Mouse (Mus musculus) kidney, adult 8-10 months (tissue): ENCODE results near the gene Arid1b.

ENCODE experiments used
- DNase-seq, 2 experiments: peaks; one replicate each; pipeline ENCODE4 v3.0.0; 2022

Gene Arid1b

DNA sequence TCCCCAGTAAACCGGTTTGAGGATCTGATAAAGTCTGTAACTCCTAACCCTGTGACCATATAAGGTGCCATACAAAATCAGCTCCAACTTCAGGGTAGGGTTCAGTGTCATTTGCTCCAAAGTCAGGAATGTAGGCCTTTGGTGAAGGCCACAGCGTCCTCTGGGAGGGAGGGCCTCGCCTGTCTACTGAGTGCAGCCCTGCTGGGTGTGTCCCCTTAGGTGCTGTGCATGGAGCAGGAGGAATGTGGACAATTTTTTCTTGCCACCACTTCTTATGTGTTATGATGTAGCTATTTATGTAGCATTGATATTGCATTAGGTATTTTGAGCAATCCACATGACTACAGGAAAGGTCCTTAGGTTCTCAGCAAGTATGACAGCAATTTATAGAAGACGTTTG, 124.0 kb downstream of the Arid1b start:
- DNase-seq = no peak

DNA sequence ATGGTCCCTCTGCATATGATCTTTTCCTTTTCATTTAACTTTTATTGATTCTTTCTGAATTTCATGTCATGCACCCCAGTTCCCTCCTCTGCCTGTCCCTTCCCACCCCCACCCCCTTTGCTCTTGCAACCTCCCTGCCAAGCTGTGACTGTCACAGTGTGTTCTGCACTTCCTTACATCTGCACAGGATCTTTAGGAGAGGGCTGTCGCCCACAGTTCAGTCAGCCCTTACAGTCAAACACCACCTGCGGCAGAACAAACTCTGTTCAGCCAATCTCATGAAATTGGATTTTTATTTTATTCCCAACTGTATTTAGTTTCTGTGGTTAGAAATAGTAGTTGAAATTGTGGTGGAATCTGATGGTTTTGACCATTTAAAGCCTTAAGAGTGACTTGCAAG, 130.5 kb downstream of the Arid1b start:
- no peak for DNase-seq

DNA sequence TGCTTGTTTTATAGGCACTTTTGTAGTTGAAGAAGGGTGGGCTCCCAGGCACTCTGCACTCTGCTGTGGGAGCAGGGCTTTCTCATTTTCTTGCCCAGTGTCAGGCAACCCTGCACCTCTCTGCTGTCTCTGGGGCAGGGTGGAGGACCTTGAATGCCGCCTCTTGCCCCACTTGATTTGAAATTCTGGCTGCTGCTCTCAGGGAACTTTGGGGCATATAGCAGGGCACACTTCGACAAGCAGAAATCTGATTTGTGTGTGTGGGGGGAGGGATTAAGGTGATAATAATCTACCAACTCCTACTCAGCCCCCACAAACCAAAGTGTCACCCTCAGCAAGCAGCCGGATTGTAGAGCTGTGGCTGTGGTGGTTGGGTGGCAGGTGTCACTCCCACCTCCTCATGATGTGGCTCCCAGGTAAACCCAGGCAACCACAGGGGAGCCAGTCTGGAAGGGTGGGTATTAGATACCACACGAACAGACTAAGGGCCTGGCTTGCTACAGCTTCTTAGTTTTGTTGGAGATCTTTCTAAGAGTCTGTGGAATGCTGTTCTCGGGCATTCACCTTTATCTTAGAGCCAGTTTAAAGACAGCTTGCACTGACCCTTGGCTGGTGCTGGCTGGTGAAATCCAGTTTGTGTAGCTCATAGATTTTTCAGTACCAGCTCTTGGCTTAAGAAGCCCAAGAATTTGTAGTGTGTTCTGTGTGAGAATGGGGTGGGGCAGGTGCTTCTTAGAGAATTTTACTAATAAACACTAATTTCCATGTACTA, 131.1 kb downstream of the Arid1b start:
- DNase-seq = peak; percentile 72 to 79

DNA sequence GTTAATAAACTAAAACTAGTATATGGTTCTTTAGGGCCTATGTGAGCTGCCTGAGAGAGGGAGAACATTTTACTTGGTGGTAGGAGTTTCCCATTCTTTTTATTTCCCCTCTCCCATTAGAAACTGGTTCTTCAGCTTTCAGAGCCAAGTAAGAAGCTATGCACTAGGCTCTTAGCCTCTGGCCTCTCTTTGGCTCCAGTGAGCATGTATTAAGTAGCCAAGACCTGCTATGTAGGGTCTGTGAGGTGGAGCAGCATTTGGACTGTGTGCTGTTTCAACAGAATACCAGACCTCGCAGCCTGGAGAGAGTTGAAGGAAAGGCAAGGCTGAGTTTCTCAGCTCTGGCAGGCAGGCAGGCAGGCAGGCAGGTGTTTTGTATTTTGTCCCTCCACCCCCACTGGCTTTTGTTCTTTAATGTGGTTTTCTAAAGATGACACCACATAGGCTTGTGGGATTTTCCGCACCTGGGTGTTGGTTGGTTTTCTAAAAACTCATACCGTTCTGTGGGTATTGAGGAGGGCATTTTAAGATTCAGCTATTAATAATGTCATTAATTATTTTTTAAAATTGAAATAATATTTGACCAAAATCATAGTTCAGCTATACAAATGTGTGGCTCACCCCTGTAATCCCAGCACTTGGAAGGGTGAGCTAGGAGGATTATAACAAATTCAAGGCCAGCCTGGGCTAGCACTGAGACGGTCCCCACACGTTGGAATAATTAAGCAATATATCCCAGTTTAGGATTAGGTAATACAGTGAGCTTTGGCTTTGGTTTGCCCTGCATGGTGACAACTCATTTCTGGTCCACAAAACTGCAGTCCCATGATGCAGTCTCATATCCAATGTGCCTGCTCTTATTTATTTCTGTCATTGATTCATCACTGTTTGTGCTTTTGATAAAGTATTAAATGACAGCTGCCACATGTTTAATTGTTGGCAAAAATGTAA, 132.0 kb downstream of the Arid1b start:
- DNase-seq = peak; percentile 25 to 83

DNA sequence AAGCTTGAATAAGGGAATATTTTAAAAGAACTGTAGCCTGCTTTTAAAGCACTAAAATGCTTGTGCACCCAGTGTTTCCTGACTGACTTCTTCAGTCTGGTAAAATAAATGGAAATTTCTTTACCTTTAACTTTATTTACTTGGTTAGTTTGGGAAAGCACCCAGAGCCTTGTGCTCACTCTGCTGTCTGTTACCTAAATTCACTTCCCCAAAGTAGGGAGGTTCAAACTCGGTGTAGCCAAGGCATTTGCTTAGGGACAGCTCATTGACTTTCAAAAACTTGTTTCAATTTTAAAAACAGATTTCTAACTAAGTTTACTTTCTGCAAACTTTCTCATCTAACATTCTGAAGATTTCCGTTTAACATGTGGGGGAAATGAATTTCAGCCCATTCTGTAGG, 135.5 kb downstream of the Arid1b start:
- no peak for DNase-seq

DNA sequence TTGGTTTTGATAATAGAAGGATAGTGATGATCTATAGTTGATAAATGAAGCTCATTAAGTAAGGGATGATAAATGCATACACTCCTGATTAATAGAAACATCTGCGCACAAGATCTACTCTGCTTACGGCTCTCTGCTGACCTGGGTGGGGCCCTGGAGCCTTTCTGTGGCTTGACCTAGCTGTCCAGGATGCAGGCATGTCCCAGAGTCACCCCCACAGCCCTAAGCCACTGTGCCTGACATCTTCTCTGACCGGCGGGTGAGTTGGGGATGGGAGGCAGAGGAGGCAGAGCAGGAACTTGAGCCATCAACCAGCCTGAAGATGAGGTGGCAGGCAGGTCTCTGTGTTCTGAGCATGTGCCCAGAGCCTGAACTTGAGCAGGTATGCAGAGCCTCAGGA, 136.0 kb downstream of the Arid1b start:
- DNase-seq = no peak

DNA sequence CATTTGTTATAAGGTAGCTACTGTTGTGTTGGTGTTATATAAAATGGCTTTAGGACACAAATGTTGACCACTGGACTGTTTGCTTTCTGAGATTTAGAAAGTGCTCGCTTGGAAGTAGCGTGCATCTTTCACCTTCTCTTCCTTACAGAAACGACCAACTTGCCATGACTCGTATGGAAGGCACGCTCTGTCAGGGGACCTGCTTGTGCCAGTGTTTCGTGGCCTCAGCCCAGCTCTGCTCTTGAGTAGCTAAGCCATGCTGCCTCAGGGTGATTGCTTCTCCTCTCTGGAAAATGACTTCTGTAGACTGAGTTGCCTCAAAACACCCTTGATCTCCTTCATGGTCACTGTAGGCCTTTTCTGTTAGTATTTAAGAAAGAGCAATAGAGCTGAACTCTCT, 137.6 kb downstream of the Arid1b start:
- DNase-seq = no peak

DNA sequence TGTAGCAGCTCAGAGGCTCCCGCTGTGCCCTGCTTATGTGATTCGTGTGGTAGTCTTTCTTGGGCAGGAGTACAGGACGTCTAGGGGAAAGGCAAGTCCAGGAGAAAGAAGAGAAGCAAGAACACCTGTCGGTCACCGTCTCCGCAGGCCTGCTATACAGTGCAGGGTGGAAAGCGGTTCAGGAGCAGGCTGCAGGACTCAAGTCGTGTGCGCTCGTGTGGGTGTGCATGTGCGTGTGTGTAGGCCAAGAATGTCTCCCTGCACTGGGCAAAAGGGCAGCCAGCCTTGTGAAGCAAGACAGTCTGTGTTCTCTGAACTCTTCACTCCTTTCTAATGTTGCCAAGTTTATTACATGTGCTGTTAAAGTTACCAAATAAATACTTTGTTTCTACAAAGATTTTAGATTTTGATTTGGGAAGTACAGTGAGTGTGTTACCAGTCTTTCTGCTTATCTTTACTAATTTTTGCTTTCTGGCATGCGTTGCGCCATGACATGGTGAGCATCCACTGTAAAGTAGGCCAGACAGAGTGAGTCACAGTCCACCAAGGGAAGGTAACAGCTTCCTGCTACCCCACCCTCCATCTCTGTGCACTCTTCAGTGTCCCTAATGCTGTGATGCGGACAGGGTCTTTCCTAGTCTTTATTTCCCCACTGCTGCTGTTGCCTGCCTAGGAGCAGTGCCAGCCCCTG, 138.3 kb downstream of the Arid1b start:
- DNase-seq = peak; percentile 63 to 69

DNA sequence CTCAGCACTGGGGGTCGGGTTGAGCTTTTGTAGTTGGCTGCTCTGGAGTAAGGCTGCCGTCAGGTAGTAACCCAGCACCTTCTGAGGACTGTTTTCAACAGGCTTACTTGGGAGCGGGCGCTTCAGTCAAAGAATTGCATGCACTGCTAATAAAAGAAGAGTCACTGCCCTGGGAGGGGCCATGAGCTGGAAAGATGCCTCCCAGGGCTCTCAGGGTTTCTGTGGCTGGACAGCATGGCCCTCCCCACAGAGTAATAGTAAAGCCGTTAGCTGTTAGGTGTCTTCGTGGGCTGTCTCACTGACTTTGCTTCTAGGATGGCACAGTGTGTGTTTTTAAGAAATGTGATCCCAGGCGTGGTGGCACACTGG, 138.8 kb downstream of the Arid1b start:
- DNase-seq = peak in 1 of 2 experiments; percentile 33

DNA sequence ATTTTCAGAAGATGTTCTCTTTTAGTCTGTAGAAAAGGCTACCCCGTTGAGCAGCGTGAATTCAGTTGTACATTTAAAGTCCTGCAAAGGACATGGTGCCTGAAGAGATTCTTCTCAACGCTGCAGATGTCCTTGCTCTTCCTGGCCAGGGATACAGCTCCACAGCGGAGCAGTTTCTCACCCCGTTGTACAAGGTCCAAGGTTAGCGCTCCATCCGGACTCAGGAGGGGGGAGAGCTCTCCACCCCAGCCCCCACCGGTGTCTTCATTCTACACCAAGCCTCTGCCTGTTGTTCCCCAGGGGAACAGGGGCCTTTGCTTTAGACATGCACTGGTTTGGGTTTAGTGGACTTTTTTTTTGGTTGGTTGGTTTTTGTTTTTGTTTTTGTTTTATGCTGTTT, 139.7 kb downstream of the Arid1b start:
- peak; percentile 38 to 42 for DNase-seq

DNA sequence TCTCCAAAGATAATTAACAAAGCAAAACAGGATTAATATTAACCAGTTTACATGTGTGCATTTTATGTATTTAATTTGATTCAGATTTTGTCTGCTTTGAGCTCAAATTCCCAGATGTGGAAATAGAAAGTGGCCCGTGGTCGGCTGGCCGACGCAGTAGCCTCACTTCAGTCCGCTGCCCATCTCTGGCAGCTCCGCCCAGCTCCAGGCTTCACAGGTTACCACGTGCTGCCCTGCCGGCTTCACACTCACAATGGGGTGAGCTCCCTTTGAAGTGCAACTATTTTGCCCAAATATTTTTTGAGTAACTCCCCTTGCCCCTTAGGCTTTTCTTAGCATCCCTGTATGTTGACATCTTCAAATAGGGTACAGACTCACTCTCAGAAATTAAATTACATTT, 140.1 kb downstream of the Arid1b start:
- DNase-seq = peak; percentile 30 to 39

DNA sequence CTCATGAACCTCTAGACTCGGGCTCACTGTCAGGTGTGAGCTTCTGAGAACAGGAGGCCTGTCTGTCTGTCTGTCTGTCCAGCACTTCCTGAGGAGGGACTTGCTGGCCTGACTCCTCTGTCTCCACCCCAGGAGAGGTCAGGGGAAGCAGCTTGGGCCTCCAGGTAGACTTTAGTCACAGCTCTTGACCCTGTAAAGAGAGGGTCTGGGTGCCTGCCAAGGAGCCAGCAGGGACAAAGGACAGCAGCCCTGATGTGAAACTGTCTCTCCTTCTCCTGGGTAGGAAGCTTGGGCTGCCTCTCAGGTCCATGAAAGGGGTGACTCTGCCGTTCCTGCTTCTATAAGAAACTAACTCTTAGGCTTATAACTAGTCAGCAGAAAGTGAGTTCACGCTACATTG, 143.8 kb downstream of the Arid1b start:
- peak; percentile 79 to 81 for DNase-seq

DNA sequence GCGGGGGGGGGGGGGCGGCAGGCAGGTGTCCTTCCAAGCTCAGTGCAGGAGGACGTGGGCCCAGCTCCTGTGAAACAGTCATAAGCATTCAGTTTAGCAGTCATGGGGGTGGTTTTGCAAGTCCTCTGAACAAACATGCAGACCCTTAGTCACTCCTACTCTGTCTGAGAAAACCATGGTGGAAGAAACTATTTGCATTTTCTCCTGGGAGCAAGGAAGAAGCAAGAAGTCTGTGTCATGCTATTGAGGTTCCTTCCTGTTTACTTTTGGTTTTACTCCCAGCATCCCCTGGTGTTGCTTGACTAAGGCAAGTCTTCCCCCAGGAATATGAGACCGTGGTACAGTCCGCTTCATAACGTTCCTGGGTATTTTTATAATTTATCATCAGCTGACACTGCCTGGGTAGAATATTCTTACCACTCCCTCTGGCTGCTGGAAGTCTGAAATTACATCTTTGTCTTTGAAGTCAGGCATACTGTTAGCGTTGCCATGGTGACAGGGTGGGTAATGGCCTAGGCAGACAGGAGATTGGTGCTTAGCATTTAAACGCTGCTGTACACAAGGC, 144.6 kb downstream of the Arid1b start:
- DNase-seq = peak; percentile 49 to 70

DNA sequence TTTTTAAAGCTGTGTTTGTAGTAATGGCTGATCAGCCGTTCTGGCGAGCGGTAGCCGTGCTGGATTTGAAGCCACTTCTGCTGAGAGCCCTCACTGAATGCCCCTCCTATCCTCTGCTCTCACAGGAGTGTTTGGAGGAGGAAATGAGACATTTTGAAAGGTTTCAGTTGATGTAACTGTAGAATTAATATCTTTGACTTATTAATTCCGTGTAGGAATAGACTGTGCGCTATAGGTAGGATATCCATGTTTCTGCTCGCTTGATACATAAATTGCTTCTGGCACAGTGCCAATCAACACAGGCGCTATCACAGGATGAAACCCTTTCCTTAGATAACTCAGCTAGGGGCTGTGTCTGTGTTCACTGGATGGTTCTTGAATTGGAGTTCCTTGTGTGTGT, 145.4 kb downstream of the Arid1b start:
- DNase-seq = no peak

DNA sequence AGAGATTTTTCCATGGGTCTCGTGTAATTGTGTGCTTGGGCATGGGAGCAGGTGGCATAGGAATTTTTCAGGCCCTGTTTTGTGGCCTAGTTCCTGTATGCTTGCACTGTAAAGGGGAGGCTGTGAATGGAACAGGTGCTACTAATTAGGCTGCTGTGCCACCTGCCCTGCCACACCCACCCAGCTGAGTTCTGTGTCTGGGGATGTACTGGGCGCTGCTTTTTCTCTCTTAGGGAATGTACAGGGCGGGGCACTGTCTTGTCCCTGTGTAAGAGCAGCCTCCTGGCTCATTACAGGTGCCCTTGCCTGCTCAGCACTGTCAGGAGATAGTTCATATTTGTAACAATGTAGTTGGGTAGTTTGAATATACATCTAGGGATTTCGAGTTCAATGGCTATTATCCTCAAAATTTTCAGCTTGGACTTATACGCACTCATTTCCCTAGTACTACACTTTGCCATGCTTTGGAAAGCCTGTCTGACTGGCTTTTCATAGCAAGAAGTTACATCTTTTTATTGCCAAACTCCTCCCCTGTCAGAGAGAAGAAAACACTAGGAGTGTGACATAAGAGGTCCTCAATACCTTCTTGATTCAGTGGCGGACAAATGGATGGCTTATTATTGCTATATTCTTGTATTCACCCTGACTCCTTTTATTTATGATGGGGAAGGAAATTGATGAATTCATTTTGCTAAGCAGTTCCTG, 149.8 kb downstream of the Arid1b start:
- DNase-seq = no peak

DNA sequence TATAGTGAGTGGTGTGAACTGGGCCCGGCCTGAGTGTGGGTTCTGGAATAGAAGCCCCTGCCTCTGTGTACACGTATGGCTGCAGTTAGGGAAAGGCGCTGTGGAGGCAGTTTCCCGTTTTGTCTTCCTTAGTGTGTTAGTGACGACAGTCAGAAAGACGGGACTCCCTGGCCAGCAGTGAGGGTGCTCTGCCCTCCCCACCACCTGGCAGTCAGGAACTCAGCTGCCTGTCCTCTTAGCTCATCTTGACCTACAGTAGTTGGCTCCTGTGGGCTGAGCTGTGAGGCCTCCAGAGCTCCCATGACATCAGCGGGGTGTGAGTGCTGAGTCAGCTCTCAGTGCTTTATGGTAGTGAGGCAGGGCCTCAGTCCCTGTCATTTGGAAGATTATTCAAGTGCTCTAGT, 156.5 kb downstream of the Arid1b start:
- DNase-seq = no peak

DNA sequence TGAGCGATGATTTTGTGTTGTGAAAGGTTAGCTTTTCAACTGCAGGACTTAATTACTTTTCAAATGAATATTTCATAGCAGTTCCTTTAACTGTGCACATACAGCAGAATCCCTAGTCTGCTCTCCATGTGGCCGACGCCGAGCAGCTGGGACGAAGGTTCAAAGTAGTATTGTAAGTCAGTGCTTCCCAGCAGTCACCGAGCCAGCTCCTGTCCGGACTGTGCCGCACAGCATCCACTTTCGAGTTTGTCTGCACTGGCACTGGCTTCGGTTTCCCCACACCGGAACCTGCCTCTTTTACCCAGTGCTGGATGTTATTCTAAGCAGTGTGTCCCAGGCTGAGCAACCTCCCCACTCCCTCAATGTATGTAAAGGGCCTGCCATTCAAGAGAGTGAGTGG, 157.7 kb downstream of the Arid1b start:
- peak in 1 of 2 experiments; percentile 46 for DNase-seq

DNA sequence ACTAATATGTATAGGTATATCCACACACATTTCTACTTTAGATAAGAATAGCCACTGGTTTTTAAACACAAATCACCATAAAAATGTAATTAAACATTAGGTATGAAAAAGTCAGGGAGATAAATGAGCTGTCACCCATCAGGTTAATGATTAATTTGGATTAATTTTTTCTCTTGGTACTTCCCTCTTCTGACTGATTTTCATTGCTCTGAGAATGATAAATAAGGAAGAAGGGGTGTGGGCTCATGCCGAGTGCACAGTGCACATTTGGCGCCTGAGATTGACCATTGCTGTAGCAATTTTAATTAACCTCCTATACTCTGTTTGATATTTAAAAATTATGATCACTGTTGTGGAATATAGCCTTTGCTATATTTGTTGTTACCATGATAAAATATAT, 159.3 kb downstream of the Arid1b start:
- no peak for DNase-seq

DNA sequence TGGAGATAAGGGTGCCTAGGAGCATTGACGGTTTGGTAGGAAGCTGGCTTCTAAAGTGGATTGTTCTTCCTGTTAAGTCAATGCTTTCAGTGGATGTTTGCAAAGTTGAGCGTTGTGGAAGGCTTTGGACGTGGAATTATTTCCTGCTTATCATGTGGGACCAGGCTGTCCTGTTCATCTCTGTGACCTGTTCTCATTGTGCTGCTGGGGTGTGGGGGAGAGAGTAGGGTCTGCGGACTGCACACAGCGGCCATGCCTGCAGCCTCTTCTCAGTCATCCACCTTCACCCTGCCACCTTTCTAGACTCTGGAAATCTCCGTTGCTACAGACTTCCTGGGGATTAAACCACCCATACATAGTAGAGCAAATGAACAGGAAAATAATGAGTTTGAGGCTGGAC, 160.2 kb downstream of the Arid1b start:
- no peak for DNase-seq

DNA sequence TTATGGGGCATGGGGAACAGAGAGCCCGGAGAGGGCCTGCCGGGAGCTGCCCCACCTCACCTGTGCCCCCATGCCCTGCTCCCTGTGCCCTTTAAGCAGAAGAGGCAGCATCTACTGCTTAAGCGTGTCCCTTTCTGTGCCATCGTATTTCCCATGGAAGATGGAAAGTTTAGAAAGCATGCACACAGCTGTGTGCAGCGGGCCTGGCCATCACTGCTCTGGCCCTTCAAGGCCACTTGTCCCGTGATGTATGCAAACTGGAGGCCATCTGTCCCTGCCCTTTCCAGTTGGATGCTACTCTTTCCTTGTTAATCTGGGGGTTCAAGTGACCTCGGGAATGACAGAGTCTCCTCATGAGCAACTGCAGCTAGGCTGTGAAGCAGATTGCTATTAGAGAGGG, 163.5 kb downstream of the Arid1b start:
- DNase-seq = no peak

DNA sequence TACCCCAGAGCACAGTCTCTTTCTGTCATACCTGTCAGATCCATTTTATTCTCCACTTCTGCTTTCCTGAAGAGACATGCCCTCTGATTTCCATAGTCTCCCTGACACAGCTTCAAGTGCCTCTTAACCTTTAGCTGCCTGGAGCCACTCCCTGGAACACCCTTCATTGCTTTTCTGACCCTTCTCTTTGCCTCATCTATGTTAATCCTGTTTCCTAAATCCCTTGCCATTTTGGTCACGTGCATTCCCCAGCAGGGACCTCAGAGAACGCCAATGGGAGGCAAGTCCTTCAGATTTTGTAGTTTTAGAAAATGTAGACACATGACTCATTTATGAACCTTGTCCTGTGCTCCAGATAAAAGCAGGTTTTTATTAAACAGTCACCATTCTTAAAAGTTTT, 168.4 kb downstream of the Arid1b start:
- no peak for DNase-seq

DNA sequence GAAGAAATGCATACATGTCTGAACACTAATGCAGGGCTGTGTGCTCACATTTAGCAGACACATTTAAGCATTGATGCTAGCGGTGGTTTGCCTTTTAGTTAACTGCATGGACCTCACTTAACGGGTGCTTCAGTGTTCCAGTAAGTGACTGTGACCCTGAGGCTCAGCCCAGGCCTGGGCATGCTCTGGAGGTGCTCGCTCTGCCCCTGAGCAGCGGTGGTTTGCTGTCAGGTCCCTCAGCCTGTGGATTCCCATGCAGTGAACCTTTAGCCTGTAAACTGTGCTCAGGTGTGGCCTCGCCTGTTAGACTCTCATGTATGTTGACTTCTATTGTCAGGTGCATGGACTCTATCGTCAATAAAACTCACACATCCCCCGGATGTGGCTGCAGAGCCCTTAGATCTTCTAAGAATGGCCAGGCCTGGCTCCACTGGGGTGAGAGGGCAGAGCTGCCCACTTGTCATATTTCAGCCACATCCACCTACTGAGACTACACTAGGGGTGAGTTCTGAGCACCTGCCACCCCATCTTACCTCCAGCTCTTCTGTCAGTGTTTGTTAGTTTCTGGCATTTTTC, 169.2 kb downstream of the Arid1b start:
- DNase-seq = no peak
